Mouse (Mus musculus) megakaryocyte, embryonic 14.5 days (primary cell): ENCODE results near the gene C1galt1. TPM values are rescaled to one million over a fixed set of nuclear protein-coding genes. Genes with fewer than 3 reads are reported as not detected.

ENCODE experiments used
- H3K27me3 ChIP-seq: replicated peaks from 2 replicates; pipeline ENCODE3; 2012; ENCODE audit warnings: inconsistent platforms
- H3K36me3 ChIP-seq: replicated peaks from 2 replicates; pipeline ENCODE3; 2012; ENCODE audit warnings: low read length, inconsistent platforms, mixed read lengths
- H3K4me1 ChIP-seq: 2 replicates; pipeline ENCODE4 v1.6.1; 2012; ENCODE audit warnings: inconsistent platforms
- H3K4me3 ChIP-seq: replicated peaks from 2 replicates; pipeline ENCODE3; 2012; ENCODE audit warnings: moderate library complexity, mild to moderate bottlenecking, inconsistent platforms
- H3K9me3 ChIP-seq: 2 replicates; pipeline ENCODE4 v1.6.1; 2012; ENCODE audit warnings: inconsistent platforms
- FLI1 ChIP-seq: IDR thresholded peaks from 2 replicates; pipeline ENCODE4 v1.6.1; 2012; ENCODE audit warnings: low read length, inconsistent platforms, mixed read lengths
- GATA1 ChIP-seq: IDR thresholded peaks from 3 replicates; pipeline ENCODE4 v1.6.1; 2012; ENCODE audit warnings: mixed read lengths, low read length, inconsistent platforms, borderline replicate concordance
- polyA plus RNA-seq: library from polyadenylated mRNA; stranded (reverse); fragments of >175 nt; gene quantifications from 2 replicates; pipeline ENCODE4 v1.2.3, GENCODE M21; 2012; ENCODE audit warnings: low replicate concordance; ENCODE audit not compliant: insufficient read depth

C1galt1 gene
- 1.5 and 1.9 TPM in 2 replicates for polyA plus RNA-seq

DNA sequence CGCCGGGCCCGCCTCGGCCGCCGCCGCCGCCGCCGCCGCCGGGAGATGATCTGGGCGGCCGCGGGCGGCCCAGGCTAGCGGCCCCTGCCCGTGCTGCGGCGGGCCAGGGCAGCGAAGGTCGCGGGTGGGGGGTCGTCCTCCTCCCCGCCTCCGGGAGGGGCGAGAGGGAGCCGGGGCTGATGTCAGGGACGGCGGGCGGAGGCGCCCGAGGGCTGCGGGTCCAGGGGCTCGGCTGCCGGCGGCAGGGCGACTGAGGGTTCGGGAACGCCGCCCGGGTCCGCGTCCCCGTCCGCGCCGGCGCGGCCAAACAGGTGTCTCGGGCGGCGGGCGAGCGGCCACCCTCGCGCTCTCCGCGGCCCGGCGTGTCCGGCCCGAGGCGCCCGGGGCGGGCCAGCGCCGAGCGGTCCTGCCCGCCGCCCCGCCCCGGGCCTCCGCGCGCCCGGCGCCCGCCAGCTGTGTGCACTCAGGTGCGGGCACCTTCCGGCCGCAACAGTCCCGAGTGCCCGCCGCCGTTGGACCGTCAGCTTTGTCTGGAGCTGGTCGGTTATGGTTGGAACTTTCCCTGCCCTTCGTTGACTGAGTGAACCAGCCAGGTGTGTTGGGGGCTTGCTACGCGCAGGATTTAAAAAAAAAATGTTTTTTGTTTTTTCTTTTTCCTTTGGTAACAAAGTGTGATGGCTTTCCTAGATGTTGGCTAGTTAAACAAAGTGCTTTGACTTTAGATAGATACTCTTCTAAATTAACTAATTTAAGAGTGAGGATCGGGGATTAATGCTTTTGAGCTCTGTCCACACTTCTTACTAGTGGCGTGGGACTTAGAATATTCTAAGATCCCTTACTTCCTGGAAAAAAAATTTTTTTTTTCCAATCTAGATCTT is at the start of gene C1galt1:
Gene C1galt1 (plus strand): TSS at position 41 of the 878 bp plus-strand sequence.
- Histone ChIP-seq H3K4me1 (peaks cover 44% of the 10 kb centered on the region), H3K36me3 (peaks cover under 1% of the 10 kb centered on the region), H3K4me3 (peak within 1 kb of the TSS; percentile 95), H3K27me3 (no peaks in the 10 kb centered on the region), H3K9me3 (no peaks in the 10 kb centered on the region)
- TF ChIP-seq FLI1 (no peak), GATA1 (no peak)

DNA sequence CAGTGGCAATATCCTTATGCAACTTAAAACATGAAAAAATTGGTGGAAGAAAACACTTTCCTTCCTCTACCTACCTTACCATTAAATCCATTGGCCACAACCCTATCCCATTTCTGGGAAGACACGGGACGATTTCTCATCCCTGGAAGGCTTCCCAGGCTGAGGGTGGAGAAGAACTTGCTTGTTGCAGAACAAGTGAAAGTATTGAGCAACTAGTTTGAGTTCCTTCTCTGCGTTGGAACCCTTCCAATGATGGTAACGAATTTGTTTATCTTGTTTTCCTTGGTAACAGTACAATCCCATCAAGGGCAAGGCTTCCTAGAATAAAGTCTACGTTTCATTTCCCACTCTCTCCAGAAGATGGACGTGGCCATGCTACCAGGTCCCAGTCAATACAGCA is 44.7 kb upstream of the C1galt1 start:
- no peak overlapping the region for H3K4me3 ChIP-seq
- peaks cover 12% of the 10 kb centered on the region for H3K4me1 ChIP-seq
- no peaks in the 10 kb centered on the region for H3K36me3 ChIP-seq
- H3K27me3 ChIP-seq: peaks cover 2% of the 10 kb centered on the region
- no peaks in the 10 kb centered on the region for H3K9me3 ChIP-seq
- TF ChIP-seq FLI1: no peak
- no peak for TF ChIP-seq GATA1

- peaks cover 40% of the 10 kb centered on the region for H3K4me1 ChIP-seq
- H3K27me3 ChIP-seq: peaks cover 1% of the 10 kb centered on the region
- TF ChIP-seq GATA1 (no peak), FLI1 (no peak)
- no peak overlapping the region for H3K4me3 ChIP-seq
- peaks cover 8% of the 10 kb centered on the region; the same call in 1 of the 2 replicates for H3K9me3 ChIP-seq
- H3K36me3 ChIP-seq: peaks cover 8% of the 10 kb centered on the region
Measured at GRCm38 (mm10) chr6:7803765-7804542, 40.7 kb upstream of the C1galt1 start.

DNA sequence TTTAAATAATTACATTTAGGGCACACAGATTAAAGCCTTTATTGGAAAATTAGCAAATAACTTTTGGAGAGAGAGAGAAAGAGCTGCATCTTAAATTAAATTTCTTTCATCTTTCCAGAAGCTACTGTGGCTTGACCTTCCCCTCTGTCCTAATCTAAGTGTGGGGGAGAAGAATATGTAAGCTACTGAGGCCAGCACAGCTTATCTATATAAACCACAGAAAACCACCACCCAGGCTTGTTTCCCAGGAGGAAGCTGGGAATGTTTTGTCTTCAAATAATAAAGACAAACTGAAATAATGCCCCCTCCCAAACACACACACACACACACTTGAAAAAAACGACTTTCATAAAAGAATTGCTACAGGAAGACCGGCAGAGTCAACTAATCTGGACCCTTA is 30.5 kb upstream of the C1galt1 start:
- H3K4me1 ChIP-seq: peaks cover 60% of the 10 kb centered on the region
- TF ChIP-seq FLI1: no peak
- TF ChIP-seq GATA1: no peak
- H3K36me3 ChIP-seq: no peaks in the 10 kb centered on the region
- peak overlapping the region; percentile 82 for H3K4me3 ChIP-seq
- no peaks in the 10 kb centered on the region for H3K9me3 ChIP-seq
- no peaks in the 10 kb centered on the region for H3K27me3 ChIP-seq

- no peak for TF ChIP-seq FLI1
- no peak for TF ChIP-seq GATA1
- Histone ChIP-seq H3K4me1 (peaks cover 53% of the 10 kb centered on the region), H3K4me3 (no peak overlapping the region), H3K27me3 (no peaks in the 10 kb centered on the region), H3K36me3 (no peaks in the 10 kb centered on the region), H3K9me3 (no peaks in the 10 kb centered on the region)
Measured at GRCm38 (mm10) chr6:7816233-7816632, 28.4 kb upstream of the C1galt1 start.

DNA sequence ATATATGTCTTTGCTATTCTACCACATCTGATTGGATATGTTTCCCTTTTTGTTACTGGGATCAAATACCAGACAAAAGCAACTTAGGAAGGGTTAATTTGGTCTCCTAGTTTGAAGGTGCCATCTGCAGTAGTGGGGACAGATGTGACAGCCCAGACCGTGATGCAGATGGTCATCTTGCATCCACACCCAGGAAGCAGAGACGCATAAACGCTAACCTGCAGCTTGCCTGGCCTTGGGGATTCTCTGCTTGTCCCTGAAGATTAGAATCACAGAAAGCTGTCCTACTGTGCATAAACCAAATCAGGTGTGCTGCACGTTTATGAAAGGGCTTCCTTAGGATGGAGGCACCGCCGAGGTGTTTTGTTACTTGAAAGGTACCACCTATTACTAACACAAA is 22.0 kb upstream of the C1galt1 start:
- peaks cover 21% of the 10 kb centered on the region for H3K4me1 ChIP-seq
- H3K9me3 ChIP-seq: no peaks in the 10 kb centered on the region
- peaks cover 2% of the 10 kb centered on the region for H3K27me3 ChIP-seq
- H3K4me3 ChIP-seq: no peak overlapping the region
- no peaks in the 10 kb centered on the region for H3K36me3 ChIP-seq
- no peak for TF ChIP-seq GATA1
- TF ChIP-seq FLI1: no peak

GRCm38 (mm10) chr6:7830793-7831192 is 13.8 kb upstream of the C1galt1 start:
- no peak for TF ChIP-seq FLI1
- TF ChIP-seq GATA1: no peak
- H3K27me3 ChIP-seq: no peaks in the 10 kb centered on the region

DNA sequence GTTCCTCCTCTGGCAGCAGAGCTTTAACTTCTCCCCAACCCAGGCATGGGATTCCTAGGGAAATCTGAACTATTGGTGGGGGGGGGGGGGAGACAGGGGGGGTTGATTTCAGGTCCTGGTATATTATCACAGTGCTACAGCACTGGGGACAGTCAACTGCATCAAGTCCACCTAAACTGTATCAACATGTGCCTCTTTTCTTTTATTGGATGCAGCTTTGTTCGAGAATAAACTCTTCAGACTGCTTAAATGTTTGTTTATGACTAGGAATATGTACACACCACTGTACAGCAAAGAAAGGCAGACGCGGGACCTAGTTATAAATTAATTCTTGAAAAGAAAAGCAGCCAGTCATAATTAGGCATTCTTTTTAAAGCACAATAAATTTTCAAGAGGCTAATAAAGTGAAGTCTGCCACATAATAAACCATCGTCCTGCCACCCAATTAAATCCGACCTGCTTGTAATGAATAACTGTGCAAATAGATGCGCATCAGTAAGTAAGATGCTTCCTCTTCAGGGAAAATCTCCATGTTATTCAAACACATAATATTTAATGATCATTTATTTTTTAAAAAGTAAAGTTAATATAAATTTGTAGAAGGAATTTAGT is 12.0 kb upstream of the C1galt1 start:
- no peaks in the 10 kb centered on the region for H3K36me3 ChIP-seq
- TF ChIP-seq FLI1 (no peak), GATA1 (no peak)
- H3K4me3 ChIP-seq: no peak overlapping the region
- no peaks in the 10 kb centered on the region for H3K9me3 ChIP-seq
- peaks cover 27% of the 10 kb centered on the region for H3K4me1 ChIP-seq
- no peaks in the 10 kb centered on the region for H3K27me3 ChIP-seq

More at GRCm38 (mm10) chr6:7830793-7831192, 13.8 kb upstream of the C1galt1 start:
- Histone ChIP-seq H3K4me3 (no peak overlapping the region), H3K4me1 (peaks cover 31% of the 10 kb centered on the region), H3K9me3 (no peaks in the 10 kb centered on the region), H3K36me3 (no peaks in the 10 kb centered on the region)

GRCm38 (mm10) chr6:7843726-7844411 is 773 bp upstream of the C1galt1 start:
- Histone ChIP-seq H3K9me3 (no peaks in the 10 kb centered on the region), H3K27me3 (no peaks in the 10 kb centered on the region), H3K4me1 (peaks cover 33% of the 10 kb centered on the region), H3K36me3 (no peaks in the 10 kb centered on the region), H3K4me3 (peak overlapping the region; percentile 95)
- TF ChIP-seq FLI1: no peak
- TF ChIP-seq GATA1: no peak
